Mouse (Mus musculus): ENCODE data around the gene Kcnj3.

- TF ChIP-seq MYOG (IDR thresholded peaks at IDR 0.05; ENCODE audit: control insufficient read depth, extremely low read depth, insufficient read length) (no peak), MAX (IDR thresholded peaks at IDR 0.05) (no peak), CTCF (IDR thresholded peaks at IDR 0.05; ENCODE audit: control insufficient read depth, insufficient read depth, insufficient read length) (no peak), CEBPB (IDR thresholded peaks at IDR 0.05; ENCODE audit: low read depth) (no peak), MYOD1 (IDR thresholded peaks at IDR 0.05; ENCODE audit: control insufficient read depth, insufficient read length, low read depth) (no peak), USF1 (IDR thresholded peaks at IDR 0.05; ENCODE audit: low read depth) (no peak)
Observed at GRCm38 (mm10) chr2:55439211-55439610, 3.4 kb downstream of the Kcnj3 start.

All from C2C12 (cell line).